Comparison of ENCODE assay signal across 8 mouse cellular contexts in genomic region chr7:19295503-19296185, GRCm38 (mm10). TPM values are rescaled to one million over a fixed set of nuclear protein-coding genes. Genes with fewer than 3 reads are reported as not detected.
DNase-seq lines count a peak whose midpoint lies in the region; ATAC-seq lines count a peak whose summit lies in the region.

No protein-coding gene starts in this region.

- no peaks in the 10 kb centered on the region for H3K36me3 ChIP-seq in intestine, embryonic 15.5 days

- peaks cover 12% of the 10 kb centered on the region for H3K4me1 ChIP-seq in intestine, embryonic 15.5 days (replicated peaks)

- H3K9ac ChIP-seq in intestine, embryonic 15.5 days, result peak overlapping the region; percentile 45

- peak; percentile 71 for ATAC-seq in intestine, embryonic 15.5 days
- peak; percentile 82 for ATAC-seq in megakaryocyte-erythroid progenitor cell, adult 5-6 weeks (replicated peaks; ENCODE audit: low FRiP score, low TSS enrichment, poor library complexity, severe bottlenecking)

- WGBS in intestine, embryonic 15.5 days, result 13% methylated on average over 21 of the region's 22 CpGs

- no peaks in the 10 kb centered on the region for H3K27me3 ChIP-seq in intestine, embryonic 15.5 days (replicated peaks)

- intact Hi-C loops in gastrocnemius, postnatal 36 days (cut with DNase I), result loop anchor here (5.0 kb wide), 1 partner anchor 118 kb away; the partner anchor contains the start of gene Eml2
- intact Hi-C loops in left cerebral cortex, postnatal 14 days (cut with DNase I), result loop anchor here (5.0 kb wide), 2 partner anchors 58 to 118 kb away; partner anchors contain the start of gene Eml2

- H3K27ac ChIP-seq in intestine, embryonic 15.5 days, result no peak overlapping the region

- peak; percentile 96 for DNase-seq in adrenal gland, adult 2 months
- peak; percentile 87 for DNase-seq in embryo, embryonic 11.5 days (ENCODE audit: low read depth, low spot score)
- peak; percentile 97 for DNase-seq in gastrocnemius, postnatal 36 days
- DNase-seq in left cerebral cortex, postnatal 14 days (ENCODE audit: low spot score in 2 of 2), result peak; percentile 97
- DNase-seq in right cerebral cortex, postnatal 36 days (ENCODE audit: low spot score in 2 of 2), result peak; percentile 92 to 96
- peak; percentile 89 to 97 for DNase-seq in urinary bladder, postnatal 4 days (ENCODE audit: low spot score in 2 of 2)

- H3K4me2 ChIP-seq in intestine, embryonic 15.5 days (replicated peaks), result peak overlapping the region; percentile 83

- peak overlapping the region; percentile 37 for H3K4me3 ChIP-seq in intestine, embryonic 15.5 days (replicated peaks)

- H3K9me3 ChIP-seq in intestine, embryonic 15.5 days, result no peaks in the 10 kb centered on the region

RNA-seq across cellular contexts. Expression of gene Rtn2, which starts 13.2 kb away (rescaled TPM):
- total RNA-seq in adrenal gland, adult 2 months (2021), result 1 to 10 TPM; 4.2 to 7.4 TPM
- polyA plus RNA-seq in adrenal gland, adult 2 months (2012; rRNA removed), result 14.6 and 19.4 TPM in 2 replicates
- total RNA-seq in gastrocnemius, postnatal 36 days (2021), result 1,000 to 10,000 TPM in 1 of 2 experiments, 100 to 1,000 TPM in 1; 974 to 1,054 TPM
- polyA plus RNA-seq in intestine, embryonic 15.5 days (2015; fragmentation: Nextera tagmentation; extraction: Ambion mirVana), result 11.3 and 12.5 TPM in 2 replicates
- total RNA-seq in left cerebral cortex, postnatal 14 days (2021), result 100 to 1,000 TPM; 115 to 123 TPM
- not detected in 2 replicates for total RNA-seq in megakaryocyte-erythroid progenitor cell, adult 5-6 weeks (2014; fragmentation: Nextera tagmentation)
- not detected in 2 replicates for total RNA-seq in megakaryocyte-erythroid progenitor cell, adult 5-6 weeks (2017)

RNA-seq across cellular contexts. Expression of gene Fosb, which starts 14.2 kb away (rescaled TPM):
- total RNA-seq in adrenal gland, adult 2 months (2021), result 10 to 100 TPM in 1 of 2 experiments, 1 to 10 TPM in 1; 5.8 to 34.5 TPM
- polyA plus RNA-seq in adrenal gland, adult 2 months (2012; rRNA removed), result 2.6 and 3.2 TPM in 2 replicates
- total RNA-seq in gastrocnemius, postnatal 36 days (2021), result under 1 TPM; 0.15 to 0.31 TPM
- polyA plus RNA-seq in intestine, embryonic 15.5 days (2015; fragmentation: Nextera tagmentation; extraction: Ambion mirVana), result 0.09 and 0.14 TPM in 2 replicates
- total RNA-seq in left cerebral cortex, postnatal 14 days (2021), result 10 to 100 TPM in 1 of 2 experiments, 1 to 10 TPM in 1; 7.6 to 10.7 TPM
- 4.2 and 4.8 TPM in 2 replicates for total RNA-seq in megakaryocyte-erythroid progenitor cell, adult 5-6 weeks (2014; fragmentation: Nextera tagmentation)
- 52.4 and 77.0 TPM in 2 replicates for total RNA-seq in megakaryocyte-erythroid progenitor cell, adult 5-6 weeks (2017)

RNA-seq across cellular contexts. Expression of gene Ppm1n, which starts 15.8 kb away (rescaled TPM):
- total RNA-seq in adrenal gland, adult 2 months (2021), result not detected
- 0.09 and 0.68 TPM in 2 replicates for polyA plus RNA-seq in adrenal gland, adult 2 months (2012; rRNA removed)
- total RNA-seq in gastrocnemius, postnatal 36 days (2021), result under 1 TPM in 1 of 2 experiments, not detected in 1; 0.35 TPM
- polyA plus RNA-seq in intestine, embryonic 15.5 days (2015; fragmentation: Nextera tagmentation; extraction: Ambion mirVana), result 0.14 and 0.34 TPM in 2 replicates
- total RNA-seq in left cerebral cortex, postnatal 14 days (2021), result under 1 TPM in 1 of 2 experiments, not detected in 1; 0.40 TPM
- not detected in 2 replicates for total RNA-seq in megakaryocyte-erythroid progenitor cell, adult 5-6 weeks (2014; fragmentation: Nextera tagmentation)
- not detected in 2 replicates for total RNA-seq in megakaryocyte-erythroid progenitor cell, adult 5-6 weeks (2017)

RNA-seq across cellular contexts. Expression of gene Vasp, which starts 24.0 kb away (rescaled TPM):
- total RNA-seq in adrenal gland, adult 2 months (2021), result 10 to 100 TPM; 45.8 to 55.8 TPM
- 136 and 143 TPM in 2 replicates for polyA plus RNA-seq in adrenal gland, adult 2 months (2012; rRNA removed)
- total RNA-seq in gastrocnemius, postnatal 36 days (2021), result 10 to 100 TPM; 15.9 to 20.6 TPM
- polyA plus RNA-seq in intestine, embryonic 15.5 days (2015; fragmentation: Nextera tagmentation; extraction: Ambion mirVana), result 109 and 114 TPM in 2 replicates
- 10 to 100 TPM; 18.4 to 21.1 TPM for total RNA-seq in left cerebral cortex, postnatal 14 days (2021)
- 19.3 and 34.8 TPM in 2 replicates for total RNA-seq in megakaryocyte-erythroid progenitor cell, adult 5-6 weeks (2014; fragmentation: Nextera tagmentation)
- 27.9 and 53.7 TPM in 2 replicates for total RNA-seq in megakaryocyte-erythroid progenitor cell, adult 5-6 weeks (2017)

RNA-seq across cellular contexts. Expression of gene Ercc1, which starts 48.9 kb away (rescaled TPM):
- 10 to 100 TPM; 36.5 to 40.8 TPM for total RNA-seq in adrenal gland, adult 2 months (2021)
- 36.3 and 37.8 TPM in 2 replicates for polyA plus RNA-seq in adrenal gland, adult 2 months (2012; rRNA removed)
- total RNA-seq in gastrocnemius, postnatal 36 days (2021), result 10 to 100 TPM; 24.5 to 29.0 TPM
- 51.6 and 52.0 TPM in 2 replicates for polyA plus RNA-seq in intestine, embryonic 15.5 days (2015; fragmentation: Nextera tagmentation; extraction: Ambion mirVana)
- total RNA-seq in left cerebral cortex, postnatal 14 days (2021), result 10 to 100 TPM; 42.7 to 44.0 TPM
- 31.3 and 51.5 TPM in 2 replicates for total RNA-seq in megakaryocyte-erythroid progenitor cell, adult 5-6 weeks (2014; fragmentation: Nextera tagmentation)
- 19.8 and 23.8 TPM in 2 replicates for total RNA-seq in megakaryocyte-erythroid progenitor cell, adult 5-6 weeks (2017)

Comparison
In these comparisons a context has a peak if more than half of its experiments do, and no peak if none do; other contexts are left out.
1. RNA of gene Rtn2, which starts 13.2 kb away (total RNA-seq): 974 to 1,054 TPM in gastrocnemius, postnatal 36 days and 115 to 123 TPM in left cerebral cortex, postnatal 14 days; 4.2 to 7.4 TPM in adrenal gland, adult 2 months and not detected in megakaryocyte-erythroid progenitor cell, adult 5-6 weeks; every median in the first group is over 10 times any median in the second.
2. Peak in every context shown above with its lines, with median percentiles within 50 percentile points of each other: DNase-seq.